Mouse (Mus musculus) kidney, adult 2 months (tissue): ENCODE measurements around the gene Esrra.

Experiments
- CTCF ChIP-seq: fragments of 200-500 bp; conservative IDR thresholded peaks from 2 replicates; pipeline ENCODE4 v1.5.1; 2011; ENCODE audit warnings: low read depth, mild to moderate bottlenecking, control low read depth, low read length, moderate library complexity, mixed read lengths; ENCODE audit not compliant: insufficient read depth, insufficient read length
- POLR2A ChIP-seq: fragments of 200-500 bp; IDR thresholded peaks from one replicate; pipeline ENCODE4 v1.6.1; 2011; ENCODE audit warnings: low read depth, low read length, control low read depth

GRCm38 (mm10) chr19:6933102-6933435, 11.5 kb upstream of the Esrra start:
- no peak for TF ChIP-seq CTCF
- no peak for TF ChIP-seq POLR2A
